In the genomic region with DNA sequence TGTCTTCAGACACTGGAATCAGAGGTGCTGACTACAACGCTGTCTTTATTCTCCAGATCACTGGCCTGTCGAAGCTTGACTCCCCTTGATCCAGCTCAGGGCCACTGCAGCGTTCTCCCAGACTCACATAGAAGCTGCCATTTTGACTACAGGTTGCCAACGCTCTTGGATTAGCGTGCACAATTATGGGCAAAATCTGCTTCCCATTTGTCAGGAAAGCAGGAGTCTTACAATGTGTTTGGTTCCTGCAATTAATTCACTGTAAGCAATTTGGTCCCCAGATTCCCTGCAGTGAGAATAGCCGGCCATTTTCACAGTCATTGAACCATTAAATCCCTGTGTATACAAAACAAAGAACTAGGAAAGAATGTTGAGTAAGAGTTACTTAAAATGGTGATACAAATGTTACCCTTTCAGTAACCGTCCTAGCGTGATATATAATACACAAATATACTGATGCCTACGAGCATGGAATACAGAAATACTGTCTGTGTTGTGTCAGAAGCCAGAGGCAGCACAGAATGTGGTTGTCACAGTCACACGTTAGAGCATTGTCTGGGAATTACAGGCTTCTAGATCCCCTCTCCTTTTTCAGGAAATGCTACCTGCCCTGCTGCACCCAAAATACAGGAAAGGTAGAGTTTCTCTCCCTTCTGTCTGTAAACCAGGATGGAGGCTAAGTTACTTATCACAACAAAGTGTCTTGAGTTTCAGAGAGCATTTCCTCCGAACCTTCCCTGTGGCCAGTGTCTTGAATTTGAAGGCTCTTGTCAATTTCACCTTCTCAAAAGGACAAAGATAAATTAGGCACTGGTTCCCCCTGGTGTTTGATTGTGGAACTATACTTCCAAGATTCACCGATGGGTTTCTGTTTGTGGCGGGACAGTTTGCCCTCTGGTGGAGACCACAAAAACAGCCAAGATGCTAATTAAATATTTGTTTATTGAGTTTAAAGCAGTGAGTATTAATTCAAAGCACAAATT, we compare ENCODE assay signal across 9 mouse cellular contexts. TPM values are rescaled to one million over a fixed set of nuclear protein-coding genes. Genes with fewer than 3 reads are reported as not detected.
DNase-seq lines count a peak whose midpoint lies in the region; ATAC-seq and TF ChIP-seq lines count a peak whose summit lies in the region.
"Had no signal": no experiment of that assay in that cellular context is flagged by ENCODE, and none has a peak within 500 bp of the region (broad histone marks: within the 10 kb centered on the region; RNA-seq: fewer than 3 reads in every experiment).

No protein-coding gene starts in this region.

- no peaks in the 10 kb centered on the region for H3K9me3 ChIP-seq in forebrain, embryonic 11.5 days (ENCODE audit: control insufficient read depth, low read length)

- 13% methylated on average over 13 of the region's 13 CpGs for WGBS in forebrain, embryonic 11.5 days

- in situ Hi-C loops in Patski (cut with MboI; ENCODE audit: low pct_unique_long_range_greater_than_20kb): loop anchor here (5.0 kb wide), 1 partner anchor 284 kb away; no protein-coding TSS in a partner anchor

- H3K4me3 ChIP-seq in forebrain, embryonic 11.5 days (ENCODE audit: low read depth, low read length): no peak overlapping the region
- H3K4me3 ChIP-seq: myocyte had no signal

- H3K27ac ChIP-seq in forebrain, embryonic 11.5 days (ENCODE audit: low read depth, low read length): no peak overlapping the region

- H3K27me3 ChIP-seq in Patski: no peaks in the 10 kb centered on the region
- no peaks in the 10 kb centered on the region; the same call in 1 of the 2 replicates for H3K27me3 ChIP-seq in forebrain, embryonic 11.5 days (ENCODE audit: control insufficient read depth, insufficient read depth, low read length)

- no peak for ATAC-seq in Patski
- ATAC-seq in forebrain, embryonic 11.5 days (replicated peaks; ENCODE audit: low FRiP score): peak; percentile 53
- peak; percentile 87 to 93 for ATAC-seq in hematopoietic stem cell, adult 5-6 weeks (replicated peaks in 1 of 2; ENCODE audit: insufficient read depth in 1 of 2, low FRiP score in 2 of 2, low TSS enrichment in 1 of 2, low read depth in 1 of 2, poor library complexity in 2 of 2, severe bottlenecking in 2 of 2)
- ATAC-seq in megakaryocyte, adult 5-6 weeks (ENCODE audit: poor library complexity, severe bottlenecking): peak; percentile 89
- ATAC-seq in erythroid progenitor cell, adult 5-6 weeks (replicated peaks; ENCODE audit: low FRiP score, poor library complexity, severe bottlenecking): no peak

- POLR2A ChIA-PET in Patski (lab: Charles Lee): no interaction called here

- no peak overlapping the region for H3K9ac ChIP-seq in forebrain, embryonic 11.5 days (ENCODE audit: low read length)

- peak overlapping the region; percentile 37 for H3K4me2 ChIP-seq in forebrain, embryonic 11.5 days (ENCODE audit: low read depth, low read length, severe bottlenecking)

- H3K36me3 ChIP-seq in forebrain, embryonic 11.5 days (ENCODE audit: control insufficient read depth, insufficient read depth, low read length): no peaks in the 10 kb centered on the region

- TF ChIP-seq CTCF in Patski (IDR thresholded peaks at IDR 0.05): peak; percentile 98

- CTCF ChIA-PET in Patski (lab: Charles Lee): interaction anchor here (1.1 kb wide), 3 partner anchors 264 to 288 kb away, joined by 4 to 5 read pairs (median 4); no protein-coding TSS in a partner anchor

- no peaks in the 10 kb centered on the region for H3K4me1 ChIP-seq in forebrain, embryonic 11.5 days (replicated peaks; ENCODE audit: control insufficient read depth, insufficient read depth, low read length)

- DNase-seq in Patski (ENCODE audit: low read depth, low spot score): peak; percentile 82
- DNase-seq in c-Kit-positive CD71-positive TER-119-negative erythroid progenitor cells, embryonic 14.5 days (ENCODE audit: low read depth): peak; percentile 80
- peak; percentile 83 for DNase-seq in forebrain, embryonic 11.5 days (ENCODE audit: low spot score)
- DNase-seq in layer of hippocampus, postnatal 10 days (ENCODE audit: low spot score in 2 of 2): peak; percentile 85 to 89
- DNase-seq in right cerebral cortex, adult 18-20 months: peak; percentile 85

RNA-seq across cellular contexts. Expression of a gene that starts 34.0 kb away (rescaled TPM):
- polyA plus RNA-seq in Patski (2021): 8.6 TPM
- 22.4 and 24.1 TPM in 2 replicates for polyA plus RNA-seq in forebrain, embryonic 11.5 days (2014; fragmentation: Nextera tagmentation; extraction: Ambion mirVana)
- 16.2 and 18.0 TPM in 2 replicates for total RNA-seq in hematopoietic stem cell, adult 5-6 weeks (2017)
- 10 to 100 TPM; 88.5 to 95.5 TPM for total RNA-seq in layer of hippocampus, postnatal 10 days (2021)
- total RNA-seq in megakaryocyte, adult 5-6 weeks (2015): 34.9 and 41.4 TPM in 2 replicates
- 26.7 and 31.3 TPM in 2 replicates for total RNA-seq in megakaryocyte, adult 5-6 weeks (2017)
- 9.4 and 10.5 TPM in 2 replicates for total RNA-seq in erythroid progenitor cell, adult 5-6 weeks (2015; ENCODE audit: low replicate concordance)
- total RNA-seq in erythroid progenitor cell, adult 5-6 weeks (2017; ENCODE audit: low replicate concordance): 7.4 and 7.6 TPM in 2 replicates

Comparison
In these comparisons a context has a peak if more than half of its experiments do, and no peak if none do; other contexts are left out.
1. ATAC-seq: peak in forebrain, embryonic 11.5 days (single experiment), hematopoietic stem cell, adult 5-6 weeks (2 of 2) and megakaryocyte, adult 5-6 weeks (single experiment); none in Patski (single experiment) and erythroid progenitor cell, adult 5-6 weeks (single experiment).
2. Peak in every context shown above with its lines, with median percentiles within 50 percentile points of each other: DNase-seq.